Mouse (Mus musculus): ENCODE data around the gene Adh6a.
"Not testable (repeated sequence)": the region's sequence is repeated elsewhere in the genome, so short reads cannot be mapped to it uniquely, and the experiment has no call there.

Adh6a gene

GRCm38 (mm10) chr3:138325466-138325865 is 12.4 kb downstream of the Adh6a start:
- CTCF ChIA-PET, result no interaction called here

GRCm38 (mm10) chr3:138333910-138334309 is 20.8 kb downstream of the Adh6a start:
- CTCF ChIA-PET, result no interaction called here

GRCm38 (mm10) chr3:138334320-138334719 is 21.2 kb downstream of the Adh6a start:
- CTCF ChIA-PET, result no interaction called here

- CTCF ChIA-PET, result no interaction called here
Observed at GRCm38 (mm10) chr3:138335566-138335965, 22.5 kb downstream of the Adh6a start.

GRCm38 (mm10) chr3:138336104-138336754 is 23.1 kb downstream of the Adh6a start:
- CTCF ChIA-PET, result no interaction called here

- CTCF ChIA-PET, result no interaction called here
Observed at GRCm38 (mm10) chr3:138341471-138341870, 28.4 kb downstream of the Adh6a start, which contains the start of gene Adh6b. Gene Adh6b, plus strand, starts transcription at chr3:138341775.

- CTCF ChIA-PET, result interaction anchor here (0.7 kb wide), 1 partner anchor 45 kb away, joined by 3 read pairs; no protein-coding TSS in a partner anchor
Observed at GRCm38 (mm10) chr3:138347041-138347440, 34.0 kb downstream of the Adh6a start.

- CTCF ChIA-PET, result no interaction called here
Observed at GRCm38 (mm10) chr3:138352012-138352809, 39.1 kb downstream of the Adh6a start.

GRCm38 (mm10) chr3:138358856-138359255 is 45.8 kb downstream of the Adh6a start:
- CTCF ChIA-PET, result no interaction called here

- CTCF ChIA-PET, result no interaction called here
Observed at GRCm38 (mm10) chr3:138360721-138361120, 47.6 kb downstream of the Adh6a start.

GRCm38 (mm10) chr3:138362920-138363319 is 49.8 kb downstream of the Adh6a start:
- CTCF ChIA-PET, result no interaction called here

- CTCF ChIA-PET, result no interaction called here
Observed at GRCm38 (mm10) chr3:138366181-138366580, 53.1 kb downstream of the Adh6a start.

- CTCF ChIA-PET, result no interaction called here
Observed at GRCm38 (mm10) chr3:138369546-138369945, 56.5 kb downstream of the Adh6a start.

GRCm38 (mm10) chr3:138370289-138370688 is 57.2 kb downstream of the Adh6a start:
- CTCF ChIA-PET, result not testable (repeated sequence)

GRCm38 (mm10) chr3:138373920-138374319 is 60.8 kb downstream of the Adh6a start:
- CTCF ChIA-PET, result no interaction called here

GRCm38 (mm10) chr3:138375148-138375547 is 62.1 kb downstream of the Adh6a start:
- CTCF ChIA-PET, result interaction anchor here (0.5 kb wide), 1 partner anchor 29 kb away, joined by 4 read pairs; no protein-coding TSS in a partner anchor
